9 mouse cellular contexts compared by ENCODE assay signal in genomic region chr2:179662739-179663138, GRCm38 (mm10).
DNase-seq lines count a peak whose midpoint lies in the region; ATAC-seq and TF ChIP-seq lines count a peak whose summit lies in the region.
"Had no signal": no experiment of that assay in that cellular context is flagged by ENCODE, and none has a peak within 500 bp of the region (broad histone marks: within the 10 kb centered on the region; RNA-seq: fewer than 3 reads in every experiment).

No protein-coding gene starts in this region.

- no peak; the same call in 1 of the 2 replicates for ATAC-seq in kidney, embryonic 14.5 days (ENCODE audit: low FRiP score, low TSS enrichment)
- no peak for ATAC-seq in embryonic facial prominence, embryonic 13.5 days (ENCODE audit: insufficient number of reproducible peaks, insufficient read depth, low FRiP score, low TSS enrichment, low read depth)
- no peak for ATAC-seq in hindbrain, embryonic 15.5 days (ENCODE audit: low FRiP score, low read depth)
- no peak for ATAC-seq in midbrain, embryonic 14.5 days (ENCODE audit: low FRiP score, low TSS enrichment)

- no peaks in the 10 kb centered on the region for H3K36me3 ChIP-seq in kidney, embryonic 14.5 days (ENCODE audit: control insufficient read depth, insufficient read depth, low read length)
- no peaks in the 10 kb centered on the region for H3K36me3 ChIP-seq in kidney, adult 2 months (ENCODE audit: control insufficient read depth, insufficient read depth, low read length)
- H3K36me3 ChIP-seq in embryonic facial prominence, embryonic 13.5 days, result no peaks in the 10 kb centered on the region
- H3K36me3 ChIP-seq in hindbrain, embryonic 15.5 days, result no peaks in the 10 kb centered on the region
- no peaks in the 10 kb centered on the region for H3K36me3 ChIP-seq in midbrain, embryonic 14.5 days (ENCODE audit: control insufficient read depth, insufficient read depth, low read length)

- peak overlapping the region; percentile 13; the same call in 1 of the 2 replicates for H3K4me3 ChIP-seq in kidney, embryonic 14.5 days (ENCODE audit: low read length)
- no peak overlapping the region for H3K4me3 ChIP-seq in kidney, adult 2 months (ENCODE audit: insufficient read depth, low read depth, low read length)
- H3K4me3 ChIP-seq in embryonic facial prominence, embryonic 13.5 days, result no peak overlapping the region
- no peak overlapping the region for H3K4me3 ChIP-seq in hindbrain, embryonic 15.5 days
- no peak overlapping the region for H3K4me3 ChIP-seq in midbrain, embryonic 14.5 days (replicated peaks; ENCODE audit: low read depth, low read length)

- H3K9me3 ChIP-seq in kidney, embryonic 14.5 days (ENCODE audit: control insufficient read depth, low read length), result peaks cover 3% of the 10 kb centered on the region; the same call in 1 of the 2 replicates
- H3K9me3 ChIP-seq in embryonic facial prominence, embryonic 13.5 days, result no peaks in the 10 kb centered on the region
- no peaks in the 10 kb centered on the region for H3K9me3 ChIP-seq in hindbrain, embryonic 15.5 days
- no peaks in the 10 kb centered on the region for H3K9me3 ChIP-seq in midbrain, embryonic 14.5 days (ENCODE audit: control insufficient read depth, low read length)

- no peak overlapping the region for H3K27ac ChIP-seq in kidney, embryonic 14.5 days (ENCODE audit: low read depth, low read length)
- no peak overlapping the region for H3K27ac ChIP-seq in kidney, adult 2 months (ENCODE audit: insufficient read depth, low read depth, low read length)
- H3K27ac ChIP-seq in embryonic facial prominence, embryonic 13.5 days, result no peak overlapping the region
- H3K27ac ChIP-seq in hindbrain, embryonic 15.5 days (replicated peaks), result no peak overlapping the region
- no peak overlapping the region for H3K27ac ChIP-seq in midbrain, embryonic 14.5 days (replicated peaks; ENCODE audit: low read depth, low read length)

- TF ChIP-seq CTCF in kidney, adult 2 months (conservative IDR thresholded peaks at IDR 0.05; ENCODE audit: insufficient read depth, insufficient read length, low read depth, low read length), result no peak

- peaks cover 14% of the 10 kb centered on the region; the same call in 1 of the 2 replicates for H3K4me1 ChIP-seq in kidney, embryonic 14.5 days (ENCODE audit: control insufficient read depth, insufficient read depth, low read length)
- 0 out of 2 replicates have a peak, but pooled peaks cover 5% of the 10 kb centered on the region for H3K4me1 ChIP-seq in kidney, adult 2 months (ENCODE audit: control insufficient read depth, insufficient read depth, low read length)
- H3K4me1 ChIP-seq in embryonic facial prominence, embryonic 13.5 days, result peaks cover 12% of the 10 kb centered on the region; the same call in 1 of the 2 replicates
- peaks cover 25% of the 10 kb centered on the region for H3K4me1 ChIP-seq in hindbrain, embryonic 15.5 days (replicated peaks)
- H3K4me1 ChIP-seq in midbrain, embryonic 14.5 days (ENCODE audit: control insufficient read depth, insufficient read depth, low read length), result peaks cover 12% of the 10 kb centered on the region; the same call in 1 of the 2 replicates

- no peak overlapping the region for H3K9ac ChIP-seq in kidney, embryonic 14.5 days (ENCODE audit: low read depth, low read length)
- no peak overlapping the region for H3K9ac ChIP-seq in embryonic facial prominence, embryonic 13.5 days
- no peak overlapping the region for H3K9ac ChIP-seq in hindbrain, embryonic 15.5 days
- H3K9ac ChIP-seq in midbrain, embryonic 14.5 days (replicated peaks; ENCODE audit: low read length), result no peak overlapping the region

- H3K4me2 ChIP-seq in kidney, embryonic 14.5 days (replicated peaks; ENCODE audit: low read depth, low read length), result peak overlapping the region; percentile 39
- H3K4me2 ChIP-seq in embryonic facial prominence, embryonic 13.5 days, result peak overlapping the region; percentile 50
- H3K4me2 ChIP-seq in hindbrain, embryonic 15.5 days, result peak overlapping the region; percentile 20; the same call in 1 of the 2 replicates
- peak overlapping the region; percentile 33 for H3K4me2 ChIP-seq in midbrain, embryonic 14.5 days (ENCODE audit: low read length)

- TF ChIP-seq POLR2A in kidney, adult 2 months (IDR thresholded peaks at IDR 0.05; ENCODE audit: low read depth, low read length), result no peak

- DNase-seq in kidney, adult 2 months, result no peak
- peak; percentile 58 for DNase-seq in midbrain, embryonic 14.5 days
- DNase-seq in spleen, adult 18-20 months, result no peak
- no peak for DNase-seq in ovary, postnatal 36 days (ENCODE audit: low spot score)
- no peak for DNase-seq in right cerebral cortex, postnatal 14 days
- DNase-seq: thymus, postnatal 25 days had no signal

- H3K27me3 ChIP-seq in kidney, embryonic 14.5 days (ENCODE audit: control insufficient read depth, insufficient read depth, low read length), result peaks cover 10% of the 10 kb centered on the region
- no peaks in the 10 kb centered on the region for H3K27me3 ChIP-seq in kidney, adult 2 months (replicated peaks; ENCODE audit: control insufficient read depth, insufficient read depth, low read length)
- peaks cover 60% of the 10 kb centered on the region for H3K27me3 ChIP-seq in embryonic facial prominence, embryonic 13.5 days
- peaks cover 19% of the 10 kb centered on the region; the same call in 1 of the 2 replicates for H3K27me3 ChIP-seq in hindbrain, embryonic 15.5 days
- H3K27me3 ChIP-seq in midbrain, embryonic 14.5 days (ENCODE audit: control insufficient read depth, insufficient read depth, low read length), result peaks cover 18% of the 10 kb centered on the region

- WGBS in kidney, embryonic 14.5 days, result 3% methylated on average over 9 of the region's 9 CpGs
- 6% methylated on average over 9 of the region's 9 CpGs for WGBS in kidney, adult 2 months
- 6% methylated on average over 9 of the region's 9 CpGs for WGBS in embryonic facial prominence, embryonic 13.5 days
- WGBS in hindbrain, embryonic 15.5 days, result 13% methylated on average over 9 of the region's 9 CpGs
- 7% methylated on average over 9 of the region's 9 CpGs for WGBS in midbrain, embryonic 14.5 days
